Mouse (Mus musculus) NIH3T3 (cell line): Measurements from ENCODE around the gene Cmbl.

ENCODE experiments used
- DNase-seq: peaks from one replicate; pipeline ENCODE4 v3.0.0-alpha.2; 2012; ENCODE audit warnings: low read depth

Cmbl gene

GRCm38 (mm10) chr15:31627277-31628154 lies 62.3 kb downstream of the Cmbl start:
- DNase-seq = no peak

GRCm38 (mm10) chr15:31628180-31628579 lies 63.0 kb downstream of the Cmbl start:
- DNase-seq = no peak

DNA sequence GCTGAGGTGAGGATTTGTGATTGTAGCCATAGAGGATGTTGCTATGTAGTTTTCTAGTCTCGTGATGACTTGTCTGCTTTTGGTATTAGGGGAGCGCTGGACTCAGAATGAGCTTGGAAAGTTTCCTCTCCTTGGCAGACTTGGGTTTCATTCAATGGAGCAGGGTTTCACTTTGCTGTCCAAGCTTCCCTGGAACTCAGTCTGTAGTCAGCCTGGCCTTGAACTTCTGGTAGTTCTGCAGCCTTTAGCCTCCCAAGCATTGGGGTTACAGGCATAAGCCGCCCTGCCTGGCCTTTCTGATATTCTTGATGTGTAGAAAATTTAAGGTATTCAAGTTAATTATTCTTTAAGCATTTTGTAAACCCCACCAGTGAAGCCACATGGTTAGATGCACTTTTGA lies 64.4 kb downstream of the Cmbl start:
- DNase-seq = no peak

DNA sequence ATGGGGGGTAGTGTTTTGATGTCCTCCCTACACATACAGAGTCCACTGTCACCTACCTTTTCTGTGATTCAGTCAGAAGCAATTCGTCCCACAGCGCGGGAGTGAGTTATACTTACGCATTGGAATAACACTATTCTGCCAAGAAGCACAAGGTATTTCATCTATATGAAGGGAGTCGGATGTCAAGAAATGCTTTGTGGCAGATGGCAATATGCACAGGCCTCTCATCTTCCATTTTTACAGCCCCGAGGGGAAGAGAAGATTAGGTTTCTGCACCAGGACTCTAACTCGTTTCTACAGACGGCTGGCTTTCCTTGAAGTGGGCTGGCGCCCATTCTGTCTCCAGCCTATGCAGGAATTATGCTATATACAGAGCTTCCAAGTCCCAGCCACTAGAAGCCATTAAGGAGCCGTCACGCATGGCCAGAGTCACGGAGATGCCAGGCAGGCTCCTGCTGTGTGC lies 66.2 kb downstream of the Cmbl start:
- DNase-seq = no peak

- DNase-seq = no peak
These were observed 67.3 kb downstream of the Cmbl start for GRCm38 (mm10) chr15:31632478-31632877.

DNA sequence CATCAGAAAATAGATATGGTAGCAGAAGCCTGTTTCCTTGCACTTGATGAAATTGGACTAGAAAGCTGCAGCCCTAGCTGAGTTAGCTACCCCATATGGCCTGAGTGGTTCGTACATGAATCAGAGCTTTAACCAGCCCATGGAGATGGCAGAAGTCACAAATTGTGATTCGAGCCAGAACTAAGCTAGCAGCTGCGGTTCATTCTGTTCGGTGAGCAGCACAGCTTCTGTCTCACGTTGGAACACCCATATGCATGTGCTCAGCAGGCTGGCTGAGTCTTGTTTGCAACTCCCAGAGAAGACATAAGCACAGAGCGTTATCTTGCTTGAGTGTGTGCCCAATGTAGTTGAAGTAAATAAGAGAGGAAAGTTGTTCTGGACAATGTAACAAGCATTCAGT lies 69.4 kb downstream of the Cmbl start:
- peak; percentile 8 for DNase-seq

- DNase-seq = peak; percentile 22
These were observed 71.0 kb downstream of the Cmbl start for GRCm38 (mm10) chr15:31636091-31636595.
